Mouse (Mus musculus): ENCODE data around the gene Hist1h4b. TPM values are rescaled to one million over a fixed set of nuclear protein-coding genes. Genes with fewer than 3 reads are reported as not detected.

The Hist1h4b gene
- polyA plus RNA-seq, 1 experiment, result 17.4 TPM

DNA sequence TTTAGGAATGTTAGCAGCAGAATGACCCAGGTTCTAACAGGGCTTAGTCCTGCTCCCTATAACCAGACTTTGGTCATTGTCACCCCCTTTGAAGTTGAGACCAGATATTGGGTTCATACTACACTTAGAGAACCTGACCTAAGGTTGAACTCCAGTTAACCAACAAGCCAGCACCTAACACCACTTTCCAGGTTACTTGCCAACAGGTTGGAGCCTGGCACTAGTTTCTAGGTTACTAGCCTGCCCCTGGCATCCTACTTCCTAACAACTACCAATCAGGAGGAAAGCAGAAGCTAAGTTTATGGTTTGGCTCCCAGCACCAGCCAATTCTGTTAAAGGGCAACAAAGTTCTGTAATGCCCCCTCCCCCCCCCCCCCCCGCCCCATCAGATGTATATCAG lies 31.6 kb upstream of the Hist1h4b start:
- H3K4me3 ChIP-seq (replicated peaks), result no peak overlapping the region
- TF ChIP-seq FLI1 (IDR thresholded peaks at IDR 0.05; ENCODE audit: low read length) (no peak), GATA1 (IDR thresholded peaks at IDR 0.05; ENCODE audit: borderline replicate concordance, low read length) (no peak)
- no peaks in the 10 kb centered on the region for H3K36me3 ChIP-seq (replicated peaks; ENCODE audit: low read length)
- peaks cover 2% of the 10 kb centered on the region for H3K27me3 ChIP-seq (replicated peaks)
- H3K4me1 ChIP-seq, result peaks cover 26% of the 10 kb centered on the region
- H3K9me3 ChIP-seq, result no peaks in the 10 kb centered on the region

DNA sequence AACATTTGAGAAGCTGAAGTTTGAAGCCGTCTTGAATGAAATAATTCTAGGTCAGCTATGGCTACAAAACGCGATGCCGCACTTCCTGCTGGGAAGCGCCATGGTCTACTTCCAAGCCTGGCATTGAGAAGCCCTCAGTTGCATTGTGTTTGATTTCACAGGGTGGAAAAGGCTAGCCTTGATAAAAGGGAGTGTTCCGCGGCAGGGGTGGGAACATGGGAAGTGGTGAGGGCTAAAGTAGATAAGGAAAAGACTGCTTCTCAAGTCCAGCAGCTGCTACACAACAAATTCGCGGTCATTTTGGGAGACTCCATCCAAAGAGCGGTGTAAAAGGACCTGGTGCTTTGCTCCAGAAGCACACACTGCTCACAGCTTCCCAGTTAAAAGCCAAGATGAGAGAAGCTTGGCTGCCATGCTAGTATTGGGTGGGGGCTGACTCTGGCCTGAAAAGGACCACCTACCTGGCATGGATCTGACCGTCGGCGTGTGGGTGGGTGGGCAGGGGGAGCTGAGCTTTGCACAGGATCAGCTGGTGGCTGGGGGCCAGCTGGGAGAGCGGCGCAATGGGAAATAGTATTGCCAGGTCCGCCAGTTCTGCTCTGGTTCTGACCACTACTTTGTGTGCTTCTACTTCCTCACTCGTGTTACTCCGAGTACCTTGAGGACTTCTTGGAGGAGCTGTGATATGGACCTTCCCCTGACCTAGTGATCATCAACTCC lies 28.2 kb upstream of the Hist1h4b start:
- H3K36me3 ChIP-seq (replicated peaks; ENCODE audit: low read length), result no peaks in the 10 kb centered on the region
- TF ChIP-seq FLI1 (IDR thresholded peaks at IDR 0.05; ENCODE audit: low read length), result no peak
- no peak for TF ChIP-seq GATA1 (IDR thresholded peaks at IDR 0.05; ENCODE audit: borderline replicate concordance, low read length)
- no peaks in the 10 kb centered on the region for H3K9me3 ChIP-seq
- no peaks in the 10 kb centered on the region for H3K27me3 ChIP-seq (replicated peaks)
- peaks cover 30% of the 10 kb centered on the region for H3K4me1 ChIP-seq
- no peak overlapping the region for H3K4me3 ChIP-seq (replicated peaks)

DNA sequence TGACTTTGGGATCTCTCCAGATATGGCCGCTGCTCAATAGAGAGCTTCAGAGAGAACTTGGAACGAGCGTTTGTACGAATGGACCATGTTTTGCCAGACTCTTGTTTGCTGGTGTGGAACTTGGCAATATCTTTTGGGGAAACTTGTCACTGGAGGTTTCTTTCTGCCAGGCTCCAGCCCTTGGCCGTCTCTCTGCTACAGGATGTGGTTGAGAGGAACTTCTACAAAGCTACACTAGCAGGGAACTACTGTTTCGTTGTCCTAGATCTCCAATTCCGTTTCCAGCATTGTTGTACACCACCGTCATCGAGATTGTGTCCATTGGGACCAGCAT lies 27.7 kb upstream of the Hist1h4b start:
- no peaks in the 10 kb centered on the region for H3K36me3 ChIP-seq (replicated peaks; ENCODE audit: low read length)
- H3K4me1 ChIP-seq, result peaks cover 26% of the 10 kb centered on the region

DNA sequence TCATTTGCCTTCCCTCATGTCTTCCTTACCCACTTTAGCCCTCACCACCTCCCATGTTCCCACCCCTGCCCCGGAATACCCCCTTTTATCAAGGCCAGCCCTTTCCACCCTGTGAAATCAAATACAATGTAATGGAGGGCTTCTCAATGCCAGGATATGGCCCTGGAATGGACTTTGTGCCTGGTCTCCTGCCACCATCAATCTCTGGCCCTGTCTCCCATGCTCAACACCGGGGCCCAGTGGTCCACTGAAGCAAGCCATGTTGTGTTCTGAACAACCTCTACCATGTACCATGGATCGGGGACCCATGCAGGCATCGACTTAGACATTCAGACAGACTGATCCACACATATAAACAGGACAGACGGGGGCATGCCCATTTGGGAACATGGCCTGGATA lies 27.1 kb upstream of the Hist1h4b start:
- Histone ChIP-seq H3K4me1 (peaks cover 23% of the 10 kb centered on the region), H3K36me3 (replicated peaks; ENCODE audit: low read length) (no peaks in the 10 kb centered on the region), H3K27me3 (replicated peaks) (no peaks in the 10 kb centered on the region), H3K4me3 (replicated peaks) (no peak overlapping the region), H3K9me3 (no peaks in the 10 kb centered on the region)
- TF ChIP-seq FLI1 (IDR thresholded peaks at IDR 0.05; ENCODE audit: low read length) (no peak), GATA1 (IDR thresholded peaks at IDR 0.05; ENCODE audit: borderline replicate concordance, low read length) (no peak)

More for the DNA sequence above, 27.7 kb upstream of the Hist1h4b start:
- Histone ChIP-seq H3K27me3 (replicated peaks) (no peaks in the 10 kb centered on the region), H3K9me3 (no peaks in the 10 kb centered on the region), H3K4me3 (replicated peaks) (peak overlapping the region; percentile 26)
- TF ChIP-seq FLI1 (IDR thresholded peaks at IDR 0.05; ENCODE audit: low read length), result no peak
- no peak for TF ChIP-seq GATA1 (IDR thresholded peaks at IDR 0.05; ENCODE audit: borderline replicate concordance, low read length)

DNA sequence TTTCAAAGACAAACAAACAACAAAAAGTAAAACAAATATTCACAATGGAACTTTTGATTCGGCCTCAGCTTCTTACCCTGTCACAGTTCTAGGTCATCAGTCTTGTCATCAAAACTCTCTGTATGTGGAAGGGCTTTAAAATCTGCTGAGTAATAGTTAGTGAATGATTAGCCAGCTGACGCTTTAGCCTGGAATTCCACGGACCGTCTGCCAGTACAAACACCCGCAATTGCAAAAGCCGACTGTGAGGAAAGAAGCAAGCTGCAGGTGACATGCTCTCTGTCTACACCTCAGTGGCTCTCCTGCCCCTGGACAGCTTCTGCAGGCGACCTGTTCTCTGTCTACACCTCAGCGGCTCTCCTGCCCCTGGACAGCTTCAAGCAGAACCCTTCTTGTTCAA lies 26.3 kb upstream of the Hist1h4b start:
- peaks cover 19% of the 10 kb centered on the region for H3K4me1 ChIP-seq
- TF ChIP-seq FLI1 (IDR thresholded peaks at IDR 0.05; ENCODE audit: low read length) (no peak), GATA1 (IDR thresholded peaks at IDR 0.05; ENCODE audit: borderline replicate concordance, low read length) (no peak)

DNA sequence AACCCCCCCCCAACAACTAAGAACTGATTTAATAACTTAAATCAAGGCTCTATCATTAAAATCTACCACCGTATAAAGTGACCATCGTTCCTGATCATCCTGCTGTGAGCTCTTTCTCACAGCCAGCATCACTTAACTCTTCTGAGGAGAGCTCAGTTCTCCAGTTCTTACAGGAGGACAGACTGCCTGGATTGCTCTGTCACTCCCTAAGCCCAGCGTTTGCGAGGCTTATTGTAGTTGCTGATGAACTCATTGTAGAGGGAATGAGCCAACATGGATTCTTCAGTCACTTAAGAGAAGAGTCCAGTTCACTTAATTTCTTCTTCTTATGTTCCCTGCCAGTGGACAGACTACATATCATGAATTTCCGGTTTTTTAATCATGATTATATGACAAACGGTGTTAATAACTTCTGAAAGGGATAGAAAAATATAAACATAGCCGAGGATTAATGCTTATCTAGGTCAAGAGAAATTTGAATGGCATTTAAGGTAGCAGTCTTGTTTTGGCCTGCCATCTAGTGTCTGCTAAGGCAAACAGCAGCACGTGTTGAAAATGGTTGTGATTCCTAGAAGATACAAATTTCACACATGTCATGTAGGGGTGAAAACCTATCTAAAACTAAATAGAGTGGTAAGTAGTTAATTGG lies 24.5 kb upstream of the Hist1h4b start:
- Histone ChIP-seq H3K27me3 (replicated peaks) (no peaks in the 10 kb centered on the region), H3K4me1 (peaks cover 19% of the 10 kb centered on the region), H3K36me3 (replicated peaks; ENCODE audit: low read length) (no peaks in the 10 kb centered on the region), H3K4me3 (replicated peaks) (no peak overlapping the region), H3K9me3 (no peaks in the 10 kb centered on the region)
- no peak for TF ChIP-seq GATA1 (IDR thresholded peaks at IDR 0.05; ENCODE audit: borderline replicate concordance, low read length)
- TF ChIP-seq FLI1 (IDR thresholded peaks at IDR 0.05; ENCODE audit: low read length), result no peak

More for the DNA sequence above, 26.3 kb upstream of the Hist1h4b start:
- Histone ChIP-seq H3K27me3 (replicated peaks) (no peaks in the 10 kb centered on the region), H3K4me3 (replicated peaks) (no peak overlapping the region), H3K36me3 (replicated peaks; ENCODE audit: low read length) (no peaks in the 10 kb centered on the region), H3K9me3 (no peaks in the 10 kb centered on the region)

DNA sequence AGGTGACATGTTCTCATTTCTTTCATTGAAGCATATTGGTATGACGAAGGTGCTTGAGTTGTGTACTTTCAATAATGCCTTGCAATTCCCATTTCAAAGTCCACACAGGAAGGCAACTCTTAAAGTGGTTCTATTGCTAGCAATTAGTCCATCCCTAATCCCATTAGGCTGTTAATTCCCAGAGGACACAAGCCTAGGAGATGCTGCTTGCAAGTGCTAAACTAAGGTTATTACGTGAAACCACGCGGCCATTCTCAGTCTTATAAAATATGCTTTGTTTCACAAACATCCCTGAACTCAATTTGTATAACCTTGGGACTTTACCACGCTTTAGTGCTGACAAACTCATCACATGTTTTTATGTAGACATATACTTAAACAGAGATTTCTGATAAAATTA lies 19.7 kb upstream of the Hist1h4b start:
- Histone ChIP-seq H3K4me3 (replicated peaks) (no peak overlapping the region), H3K27me3 (replicated peaks) (no peaks in the 10 kb centered on the region), H3K36me3 (replicated peaks; ENCODE audit: low read length) (no peaks in the 10 kb centered on the region), H3K4me1 (peaks cover 20% of the 10 kb centered on the region), H3K9me3 (no peaks in the 10 kb centered on the region)
- TF ChIP-seq GATA1 (IDR thresholded peaks at IDR 0.05; ENCODE audit: borderline replicate concordance, low read length) (no peak), FLI1 (IDR thresholded peaks at IDR 0.05; ENCODE audit: low read length) (no peak)

DNA sequence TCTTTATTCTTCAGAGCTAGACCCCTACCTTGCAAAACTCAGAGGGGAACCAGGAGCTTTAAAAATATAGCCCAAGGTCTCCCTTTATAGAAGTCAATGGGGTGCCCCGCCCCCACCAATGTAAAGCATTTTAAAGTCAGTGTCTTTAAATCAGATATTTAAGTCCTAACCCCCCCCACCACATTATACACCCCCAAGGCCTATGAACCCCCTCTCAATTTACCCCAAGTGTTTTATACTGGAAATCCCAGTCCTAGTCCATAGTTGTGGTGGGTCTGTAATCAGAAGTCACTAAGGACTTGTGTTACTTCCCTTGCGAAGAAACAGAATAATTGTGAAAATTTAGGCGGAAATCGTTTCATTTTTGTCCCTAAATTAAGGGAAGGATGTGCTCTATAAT lies 18.8 kb upstream of the Hist1h4b start:
- no peaks in the 10 kb centered on the region for H3K27me3 ChIP-seq (replicated peaks)
- no peaks in the 10 kb centered on the region for H3K9me3 ChIP-seq
- no peak for TF ChIP-seq FLI1 (IDR thresholded peaks at IDR 0.05; ENCODE audit: low read length)
- TF ChIP-seq GATA1 (IDR thresholded peaks at IDR 0.05; ENCODE audit: borderline replicate concordance, low read length), result no peak
- peaks cover 23% of the 10 kb centered on the region for H3K4me1 ChIP-seq
- no peaks in the 10 kb centered on the region for H3K36me3 ChIP-seq (replicated peaks; ENCODE audit: low read length)
- peak overlapping the region; percentile 95 for H3K4me3 ChIP-seq (replicated peaks)

DNA sequence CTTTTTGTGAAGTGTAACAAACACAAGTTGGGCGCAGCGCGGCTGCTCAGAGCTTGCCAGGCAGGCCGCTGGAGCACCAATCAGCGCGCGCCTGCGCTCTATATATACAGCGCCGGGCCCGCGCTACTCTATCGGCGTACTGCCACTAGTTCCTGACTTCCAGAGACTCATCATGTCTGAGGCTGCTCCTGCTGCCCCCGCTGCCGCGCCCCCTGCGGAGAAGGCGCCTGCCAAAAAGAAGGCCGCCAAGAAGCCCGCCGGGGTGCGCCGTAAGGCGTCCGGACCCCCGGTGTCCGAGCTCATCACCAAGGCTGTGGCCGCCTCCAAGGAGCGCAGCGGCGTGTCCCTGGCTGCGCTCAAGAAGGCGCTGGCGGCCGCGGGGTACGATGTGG lies 18.1 kb upstream of the Hist1h4b start, which contains the start of gene Hist1h1c:
TSS of gene Hist1h1c (plus strand) at position 132 of the 392 bp plus-strand sequence.
- Histone ChIP-seq H3K4me1 (peaks cover 25% of the 10 kb centered on the region), H3K9me3 (no peaks in the 10 kb centered on the region)
- TF ChIP-seq FLI1 (IDR thresholded peaks at IDR 0.05; ENCODE audit: low read length) (no peak), GATA1 (IDR thresholded peaks at IDR 0.05; ENCODE audit: borderline replicate concordance, low read length) (no peak)

More for the DNA sequence above, 18.1 kb upstream of the Hist1h4b start, which contains the start of gene Hist1h1c:
- no peaks in the 10 kb centered on the region for H3K27me3 ChIP-seq (replicated peaks)
- H3K4me3 ChIP-seq (replicated peaks), result peak within 1 kb of the TSS; percentile 95
- H3K36me3 ChIP-seq (replicated peaks; ENCODE audit: low read length), result no peaks in the 10 kb centered on the region
